Mouse (Mus musculus) MEL (cell line): ENCODE results near the gene Prdm16. TPM values are rescaled to one million over a fixed set of nuclear protein-coding genes. Genes with fewer than 3 reads are reported as not detected.

ENCODE experiments used
- DNase-seq: peaks from one replicate; pipeline ENCODE4 v3.0.0; 2011; ENCODE audit warnings: low read depth, low spot score
- H3K27ac ChIP-seq: 2 replicates; pipeline ENCODE4 v1.5.1; 2012; ENCODE audit warnings: low read depth, mild to moderate bottlenecking, control low read depth, low read length, moderate library complexity; ENCODE audit not compliant: control insufficient read depth
- H3K27me3 ChIP-seq, 2 experiments: fragments of 150-350 bp in 1 of 2; sonication (generic) in 1 of 2; 2 replicates each; pipeline ENCODE4 v1.6.1; 2012; ENCODE audit warnings: low read length in 2 of 2, mild to moderate bottlenecking in 2 of 2, improper control_type of control experiment in 1 of 2, moderate library complexity in 1 of 2; ENCODE audit not compliant: insufficient read depth in 2 of 2, control insufficient read depth in 1 of 2
- H3K36me3 ChIP-seq, 2 experiments: 2 replicates each; pipeline ENCODE4 v1.6.1; 2012 to 2014; ENCODE audit warnings: low read length in 2 of 2, improper control_type of control experiment in 1 of 2, inconsistent platforms in 1 of 2, mild to moderate bottlenecking in 1 of 2; ENCODE audit not compliant: insufficient read depth in 2 of 2, control insufficient read depth in 1 of 2
- H3K4me1 ChIP-seq, 2 experiments: fragments of 150-350 bp in 1 of 2; sonication (generic) in 1 of 2; 2 replicates each; pipeline ENCODE4 v1.6.1; 2012; ENCODE audit warnings: low read length in 2 of 2, improper control_type of control experiment in 1 of 2, mild to moderate bottlenecking in 1 of 2; ENCODE audit not compliant: insufficient read depth in 2 of 2, control insufficient read depth in 1 of 2
- H3K4me3 ChIP-seq, 2 experiments: fragments of 150-350 bp in 1 of 2; sonication (generic) in 1 of 2; 2 replicates each; pipeline ENCODE4 v1.5.1; 2012; ENCODE audit warnings: low read depth in 2 of 2, low read length in 2 of 2, mild to moderate bottlenecking in 2 of 2, moderate library complexity in 2 of 2, control low read depth in 1 of 2, improper control_type of control experiment in 1 of 2; ENCODE audit not compliant: control insufficient read depth in 1 of 2, insufficient read depth in 1 of 2
- H3K79me2 ChIP-seq: 2 replicates; pipeline ENCODE4 v1.6.1; 2012; ENCODE audit warnings: mild to moderate bottlenecking, low read length, moderate library complexity; ENCODE audit not compliant: control insufficient read depth, poor library complexity, insufficient read depth
- H3K9ac ChIP-seq: 2 replicates; pipeline ENCODE4 v1.6.1; 2012; ENCODE audit warnings: low read depth, mild to moderate bottlenecking, control low read depth, low read length, moderate library complexity; ENCODE audit not compliant: control insufficient read depth, poor library complexity, severe bottlenecking
- H3K9me3 ChIP-seq: fragments of 150-350 bp; sonication (generic); replicated peaks from 2 replicates; pipeline ENCODE4 v1.6.1; 2012; ENCODE audit warnings: mild to moderate bottlenecking, low read length, improper control_type of control experiment, moderate library complexity; ENCODE audit not compliant: insufficient read depth
- CTCF ChIP-seq, 3 experiments: IDR thresholded peaks in 2 of 3; conservative IDR thresholded peaks in 1 of 3; 2 replicates each; pipeline ENCODE4 v1.5.1; 2011 to 2012; ENCODE audit warnings: low read length in 3 of 3, low read depth in 2 of 3, mild to moderate bottlenecking in 2 of 3, improper control_type of control experiment in 1 of 3, inconsistent platforms in 1 of 3, mixed read lengths in 1 of 3, moderate library complexity in 1 of 3; ENCODE audit not compliant: control insufficient read depth in 1 of 3, insufficient read depth in 1 of 3, poor library complexity in 1 of 3, severe bottlenecking in 1 of 3
- E2F4 ChIP-seq: IDR thresholded peaks from 2 replicates; pipeline ENCODE4 v1.6.1; 2011; ENCODE audit warnings: low read depth, low read length, improper control_type of control experiment, borderline replicate concordance
- ETS1 ChIP-seq: IDR thresholded peaks from 2 replicates; pipeline ENCODE4 v1.6.1; 2012; ENCODE audit warnings: low read depth, mild to moderate bottlenecking, inconsistent platforms, low read length, improper control_type of control experiment, moderate library complexity
- GABPA ChIP-seq: IDR thresholded peaks from 2 replicates; pipeline ENCODE4 v1.6.1; 2012; ENCODE audit warnings: low read depth, mild to moderate bottlenecking, inconsistent platforms, low read length, improper control_type of control experiment, moderate library complexity
- GATA1 ChIP-seq: IDR thresholded peaks from 2 replicates; pipeline ENCODE4 v1.6.1; 2011; ENCODE audit warnings: low read depth, low read length, improper control_type of control experiment
- HCFC1 ChIP-seq: IDR thresholded peaks from 2 replicates; pipeline ENCODE4 v1.6.1; 2012; ENCODE audit warnings: low read depth, mild to moderate bottlenecking, inconsistent platforms, low read length, improper control_type of control experiment, moderate library complexity
- KAT2A ChIP-seq: conservative IDR thresholded peaks from 2 replicates; pipeline ENCODE4 v1.6.1; 2012; ENCODE audit warnings: low read depth, low read length, improper control_type of control experiment, inconsistent platforms
- MAFK ChIP-seq: IDR thresholded peaks from 2 replicates; pipeline ENCODE4 v1.6.1; 2011; ENCODE audit warnings: low read depth, mild to moderate bottlenecking, low read length, improper control_type of control experiment, borderline replicate concordance
- MAX ChIP-seq: IDR thresholded peaks from 2 replicates; pipeline ENCODE4 v1.6.1; 2011; ENCODE audit warnings: low read length, improper control_type of control experiment
- NRF1 ChIP-seq: IDR thresholded peaks from 2 replicates; pipeline ENCODE4 v1.6.1; 2014; ENCODE audit warnings: low read depth, mild to moderate bottlenecking, inconsistent platforms, low read length, improper control_type of control experiment, moderate library complexity; ENCODE audit not compliant: poor library complexity, insufficient read depth, severe bottlenecking
- POLR2AphosphoS2 ChIP-seq: IDR thresholded peaks from 2 replicates; pipeline ENCODE4 v1.6.1; 2011; ENCODE audit warnings: low read length, improper control_type of control experiment
- SIN3A ChIP-seq: IDR thresholded peaks from 2 replicates; pipeline ENCODE4 v1.6.1; 2012; ENCODE audit warnings: low read length, improper control_type of control experiment, inconsistent platforms
- SMC3 ChIP-seq: IDR thresholded peaks from 2 replicates; pipeline ENCODE4 v1.6.1; 2011; ENCODE audit warnings: low read depth, low read length, improper control_type of control experiment
- TAL1 ChIP-seq: IDR thresholded peaks from 2 replicates; pipeline ENCODE4 v1.6.1; 2012; ENCODE audit warnings: mild to moderate bottlenecking, inconsistent platforms, low read length, moderate library complexity, mixed read lengths
- TBP ChIP-seq: IDR thresholded peaks from 2 replicates; pipeline ENCODE4 v1.8.0; 2011; ENCODE audit warnings: low read depth, low read length, improper control_type of control experiment
- ZNF384 ChIP-seq: IDR thresholded peaks from 2 replicates; pipeline ENCODE4 v1.6.1; 2012; ENCODE audit warnings: low read depth, mild to moderate bottlenecking, inconsistent platforms, low read length, improper control_type of control experiment
- polyA plus RNA-seq, 2 experiments: library from polyadenylated mRNA; stranded (reverse) in 1 of 2; unstranded in 1 of 2; fragments of >175 nt in 1 of 2; fragments of >200 nt in 1 of 2; gene quantifications; 2 replicates each; pipeline versions ENCODE4 v1.2.1 to v1.2.4; 2012; ENCODE audit warnings: low replicate concordance in 2 of 2, low read depth in 1 of 2; ENCODE audit not compliant: insufficient read length in 2 of 2, insufficient read depth in 1 of 2, missing spikeins in 1 of 2
- total RNA-seq: library from RNA; depleted of rRNA; stranded (reverse); fragments of 300-350 nt; gene quantifications from 2 replicates; pipeline ENCODE4 v1.2.3, GENCODE M21; 2012

The Prdm16 gene
- total and polyA plus RNA-seq, 3 experiments, result not detected

- no peaks in the 10 kb centered on the region for H3K36me3 ChIP-seq
- no peak overlapping the region for H3K9ac ChIP-seq
- no peaks in the 10 kb centered on the region for H3K27me3 ChIP-seq
- no peaks in the 10 kb centered on the region for H3K9me3 ChIP-seq
- TF ChIP-seq GABPA (no peak), SIN3A (no peak), NRF1 (no peak), HCFC1 (no peak), GATA1 (no peak)
- H3K4me3 ChIP-seq, result no peak overlapping the region
- DNase-seq, result no peak
- no peak overlapping the region for H3K27ac ChIP-seq
- H3K4me1 ChIP-seq, result no peaks in the 10 kb centered on the region
- no peaks in the 10 kb centered on the region for H3K79me2 ChIP-seq
Measured at GRCm38 (mm10) chr4:154371542-154372247, 265.0 kb downstream of the Prdm16 start.

- no peak overlapping the region for H3K4me3 ChIP-seq
- no peak for DNase-seq
Measured at GRCm38 (mm10) chr4:154370841-154371240, 265.8 kb downstream of the Prdm16 start.

GRCm38 (mm10) chr4:154369089-154369488 lies 267.6 kb downstream of the Prdm16 start:
- no peaks in the 10 kb centered on the region for H3K9me3 ChIP-seq
- no peaks in the 10 kb centered on the region for H3K36me3 ChIP-seq
- TF ChIP-seq MAFK (no peak), ZNF384 (no peak), TBP (no peak), POLR2AphosphoS2 (no peak), KAT2A (no peak), ETS1 (no peak), E2F4 (no peak), GABPA (no peak), GATA1 (no peak), CTCF (IDR thresholded peaks at IDR 0.05 in 2 of 3, conservative IDR thresholded peaks at IDR 0.05 in 1 of 3; ENCODE audit: control insufficient read depth in 1 of 3, insufficient read depth in 1 of 3, low read depth in 2 of 3, low read length in 3 of 3, poor library complexity in 1 of 3, severe bottlenecking in 1 of 3) (no peak), SMC3 (no peak), TAL1 (no peak), MAX (no peak)

More at GRCm38 (mm10) chr4:154370841-154371240, 265.8 kb downstream of the Prdm16 start:
- H3K9ac ChIP-seq, result no peak overlapping the region
- TF ChIP-seq SIN3A, result no peak
- TF ChIP-seq, all 39 proteins: peak for 0
- no peaks in the 10 kb centered on the region for H3K4me1 ChIP-seq
- no peaks in the 10 kb centered on the region for H3K79me2 ChIP-seq
- H3K27ac ChIP-seq, result no peak overlapping the region
- no peaks in the 10 kb centered on the region for H3K36me3 ChIP-seq
- H3K9me3 ChIP-seq, result no peaks in the 10 kb centered on the region
- H3K27me3 ChIP-seq, result no peaks in the 10 kb centered on the region

More at GRCm38 (mm10) chr4:154369089-154369488, 267.6 kb downstream of the Prdm16 start:
- no peaks in the 10 kb centered on the region for H3K4me1 ChIP-seq
- no peaks in the 10 kb centered on the region for H3K27me3 ChIP-seq
- no peak for DNase-seq
- no peaks in the 10 kb centered on the region for H3K79me2 ChIP-seq
- no peak overlapping the region for H3K9ac ChIP-seq
- H3K27ac ChIP-seq, result no peak overlapping the region
- no peak overlapping the region for H3K4me3 ChIP-seq
